In the genomic region with DNA sequence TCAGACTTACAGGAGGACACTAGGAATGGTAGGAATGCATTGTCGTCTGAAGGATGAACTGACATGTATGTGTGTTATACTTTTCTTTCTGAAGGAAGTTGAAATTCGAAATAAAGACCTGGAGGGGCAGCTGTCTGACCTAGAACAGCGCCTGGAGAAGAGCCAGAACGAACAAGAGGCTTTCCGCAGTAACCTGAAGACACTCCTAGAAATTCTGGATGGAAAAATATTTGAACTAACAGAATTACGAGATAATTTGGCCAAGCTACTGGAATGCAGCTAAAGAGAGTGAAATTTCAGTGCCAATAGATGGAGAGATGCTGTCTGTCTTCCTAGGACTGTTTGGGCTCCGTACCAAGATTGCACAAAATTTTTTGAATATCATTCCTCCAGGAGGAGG, we compare ENCODE assay signal across 17 mouse cellular contexts.
DNase-seq lines count a peak whose midpoint lies in the region; ATAC-seq and TF ChIP-seq lines count a peak whose summit lies in the region.
"Had no signal": no experiment of that assay in that cellular context is flagged by ENCODE, and none has a peak within 500 bp of the region (broad histone marks: within the 10 kb centered on the region; RNA-seq: fewer than 3 reads in every experiment).

No protein-coding gene starts in this region.

- H3K9me3 ChIP-seq in heart, postnatal 0 days (replicated peaks; ENCODE audit: control insufficient read depth, low read length) = no peaks in the 10 kb centered on the region
- no peaks in the 10 kb centered on the region for H3K9me3 ChIP-seq in heart, embryonic 10.5 days
- H3K9me3 ChIP-seq: embryonic facial prominence, embryonic 12.5 days; forebrain, embryonic 13.5 days; forebrain, embryonic 15.5 days had no signal

- peaks cover 20% of the 10 kb centered on the region; the same call in 1 of the 2 replicates for H3K4me1 ChIP-seq in cerebellum, adult 2 months (ENCODE audit: control insufficient read depth, insufficient read depth, low read length)
- H3K4me1 ChIP-seq in heart, postnatal 0 days (ENCODE audit: control insufficient read depth, insufficient read depth) = peaks cover 11% of the 10 kb centered on the region
- peaks cover 4% of the 10 kb centered on the region; the same call in 1 of the 2 replicates for H3K4me1 ChIP-seq in heart, embryonic 10.5 days
- H3K4me1 ChIP-seq: embryonic facial prominence, embryonic 10.5 days; embryonic facial prominence, embryonic 12.5 days; forebrain, embryonic 13.5 days; forebrain, embryonic 15.5 days had no signal

- no peak for TF ChIP-seq CTCF in cerebellum, adult 2 months (IDR thresholded peaks at IDR 0.05; ENCODE audit: borderline replicate concordance, insufficient read depth, low read depth, low read length)
- no peak for TF ChIP-seq CTCF in gastrocnemius, adult 2 months (IDR thresholded peaks at IDR 0.05)
- TF ChIP-seq CTCF in heart, postnatal 0 days (IDR thresholded peaks at IDR 0.05; ENCODE audit: low read depth) = no peak

- intact Hi-C loops in gastrocnemius, adult 2 months (cut with DNase I) = no loop called here

- no peak overlapping the region for H3K4me2 ChIP-seq in heart, postnatal 0 days (ENCODE audit: low read depth, low read length)
- H3K4me2 ChIP-seq: embryonic facial prominence, embryonic 12.5 days; forebrain, embryonic 13.5 days; forebrain, embryonic 15.5 days had no signal

- 41% methylated on average over 7 of the region's 7 CpGs for WGBS in cerebellum, adult 2 months
- 79% methylated on average over 7 of the region's 7 CpGs for WGBS in heart, postnatal 0 days
- WGBS in heart, embryonic 10.5 days = 90% methylated on average over 7 of the region's 7 CpGs

- no peak for TF ChIP-seq POLR2A in cerebellum, adult 2 months (IDR thresholded peaks at IDR 0.05; ENCODE audit: borderline replicate concordance, insufficient read depth, low read length)

- ATAC-seq in heart, postnatal 0 days (ENCODE audit: insufficient read depth, low read depth) = no peak
- ATAC-seq: forebrain, embryonic 13.5 days; forebrain, embryonic 15.5 days; forebrain, postnatal 0 days had no signal

- peak in 1 of 2 experiments; percentile 57 for DNase-seq in cerebellum, adult 2 months
- no peak for DNase-seq in cerebellum, postnatal 10 days
- DNase-seq in gastrocnemius, adult 2 months = no peak
- no peak for DNase-seq in gastrocnemius, adult 8-10 months (ENCODE audit: low spot score in 2 of 2)
- DNase-seq in heart, postnatal 0 days (ENCODE audit: low spot score) = no peak
- DNase-seq in heart, embryonic 10.5 days (ENCODE audit: low spot score) = no peak
- no peak for DNase-seq in right cerebral cortex, postnatal 36 days (ENCODE audit: low spot score in 2 of 2)
- DNase-seq: adrenal gland, adult 2 months; adrenal gland, postnatal 10 days; adrenal gland, postnatal 25 days; cerebellum, adult 11 months; cerebellum, adult 8-10 months; forebrain, postnatal 0 days had no signal

- no peak overlapping the region for H3K9ac ChIP-seq in heart, postnatal 0 days (replicated peaks; ENCODE audit: low read depth, low read length)
- H3K9ac ChIP-seq: embryonic facial prominence, embryonic 12.5 days; forebrain, embryonic 13.5 days; forebrain, embryonic 15.5 days; forebrain, postnatal 0 days had no signal

- H3K27ac ChIP-seq in cerebellum, adult 2 months (ENCODE audit: insufficient read depth, low read length) = peak overlapping the region; percentile 28; the same call in 1 of the 2 replicates
- peak overlapping the region; percentile 94 for H3K27ac ChIP-seq in gastrocnemius, adult 2 months
- 0 out of 2 replicates have a peak overlapping the region, but pooled peaks have one; percentile 93 for H3K27ac ChIP-seq in heart, postnatal 0 days (ENCODE audit: low read depth)
- no peak overlapping the region for H3K27ac ChIP-seq in heart, embryonic 10.5 days
- H3K27ac ChIP-seq: embryonic facial prominence, embryonic 10.5 days; embryonic facial prominence, embryonic 12.5 days; forebrain, embryonic 13.5 days; forebrain, embryonic 15.5 days had no signal

- peaks cover 20% of the 10 kb centered on the region for H3K36me3 ChIP-seq in heart, postnatal 0 days (replicated peaks; ENCODE audit: control insufficient read depth, insufficient read depth, low read length)
- peaks cover 27% of the 10 kb centered on the region for H3K36me3 ChIP-seq in heart, embryonic 10.5 days

- H3K4me3 ChIP-seq in cerebellum, adult 2 months (replicated peaks; ENCODE audit: insufficient read depth, low read depth, low read length) = no peak overlapping the region
- no peak overlapping the region for H3K4me3 ChIP-seq in gastrocnemius, adult 2 months
- no peak overlapping the region for H3K4me3 ChIP-seq in heart, postnatal 0 days (ENCODE audit: low read depth, low read length)
- no peak overlapping the region for H3K4me3 ChIP-seq in heart, embryonic 10.5 days
- H3K4me3 ChIP-seq: embryonic facial prominence, embryonic 10.5 days; embryonic facial prominence, embryonic 12.5 days; forebrain, embryonic 13.5 days; forebrain, embryonic 15.5 days had no signal

- no peaks in the 10 kb centered on the region for H3K27me3 ChIP-seq in cerebellum, adult 2 months (ENCODE audit: control insufficient read depth, insufficient read depth, low read length)
- H3K27me3 ChIP-seq in heart, postnatal 0 days (ENCODE audit: control insufficient read depth, insufficient read depth, low read length) = no peaks in the 10 kb centered on the region
- H3K27me3 ChIP-seq in heart, embryonic 10.5 days (ENCODE audit: insufficient read depth, poor library complexity, severe bottlenecking) = no peaks in the 10 kb centered on the region
- H3K27me3 ChIP-seq: embryonic facial prominence, embryonic 12.5 days; forebrain, embryonic 13.5 days; forebrain, embryonic 15.5 days had no signal

- no peak for TF ChIP-seq EP300 in heart, postnatal 0 days (IDR thresholded peaks at IDR 0.05; ENCODE audit: low read depth)
